Mouse (Mus musculus): ENCODE data around the gene Hist1h3e. TPM values are rescaled to one million over a fixed set of nuclear protein-coding genes. Genes with fewer than 3 reads are reported as not detected.
"Not testable (repeated sequence)": the region's sequence is repeated elsewhere in the genome, so short reads cannot be mapped to it uniquely, and the experiment has no call there.

Hist1h3e gene
- polyA plus RNA-seq, 1 experiment from 2014 or later = 1.0 TPM

DNA sequence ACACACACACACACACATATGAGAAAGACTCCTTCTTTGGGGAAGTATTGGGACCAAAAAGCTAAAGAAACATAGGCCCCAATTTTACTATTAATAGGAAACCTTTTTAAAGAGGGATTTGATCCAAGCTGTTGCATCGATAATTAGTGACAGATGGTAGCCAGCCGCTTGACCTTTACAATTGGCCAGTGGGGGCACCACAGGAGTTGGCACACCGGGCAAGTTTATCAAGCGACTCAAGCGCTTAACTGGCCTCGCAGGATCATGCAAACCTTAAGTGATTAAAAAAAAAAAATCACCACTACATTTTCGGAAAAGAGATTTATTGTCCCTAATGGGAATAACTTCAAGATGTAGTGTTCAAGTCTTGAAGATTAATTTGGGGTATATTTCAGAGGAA lies 30.4 kb upstream of the Hist1h3e start:
- no peak overlapping the region for H3K9ac ChIP-seq
- H3K27me3 ChIP-seq (replicated peaks) = no peaks in the 10 kb centered on the region
- H3K4me2 ChIP-seq = no peak overlapping the region
- H3K4me3 ChIP-seq = no peak overlapping the region
- ATAC-seq (replicated peaks) = no peak
- whole genome bisulfite sequencing = 91% methylated on average over 7 of the region's 7 CpGs
- H3K27ac ChIP-seq = no peak overlapping the region
- no peaks in the 10 kb centered on the region for H3K9me3 ChIP-seq
- no peaks in the 10 kb centered on the region for H3K4me1 ChIP-seq
- H3K36me3 ChIP-seq (replicated peaks) = no peaks in the 10 kb centered on the region

DNA sequence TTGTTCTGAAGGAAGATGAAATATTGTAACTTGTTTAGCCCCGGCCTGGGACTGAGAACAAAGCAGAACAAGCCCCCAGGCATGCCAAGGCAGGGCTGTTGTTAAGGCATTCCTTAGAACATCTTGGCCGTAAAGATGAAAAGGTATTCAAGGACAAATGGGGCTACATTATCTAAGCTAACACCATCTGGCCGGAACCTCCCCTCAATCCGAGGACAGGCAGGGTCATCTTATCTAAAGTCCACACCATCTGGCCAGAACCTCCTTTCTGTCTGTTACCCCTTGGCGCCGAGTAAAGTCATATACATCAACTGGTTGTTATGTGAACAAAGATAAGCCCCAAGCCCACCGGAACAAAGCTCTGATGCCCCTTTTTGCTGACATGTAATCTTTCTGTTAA lies 29.7 kb upstream of the Hist1h3e start:
- not testable (repeated sequence) for H3K27ac ChIP-seq; H3K4me3 ChIP-seq; ATAC-seq (replicated peaks); H3K9ac ChIP-seq; H3K27me3 ChIP-seq (replicated peaks); H3K4me2 ChIP-seq; H3K4me1 ChIP-seq; H3K9me3 ChIP-seq; H3K36me3 ChIP-seq (replicated peaks)
- WGBS = 91% methylated on average over 7 of the region's 7 CpGs

DNA sequence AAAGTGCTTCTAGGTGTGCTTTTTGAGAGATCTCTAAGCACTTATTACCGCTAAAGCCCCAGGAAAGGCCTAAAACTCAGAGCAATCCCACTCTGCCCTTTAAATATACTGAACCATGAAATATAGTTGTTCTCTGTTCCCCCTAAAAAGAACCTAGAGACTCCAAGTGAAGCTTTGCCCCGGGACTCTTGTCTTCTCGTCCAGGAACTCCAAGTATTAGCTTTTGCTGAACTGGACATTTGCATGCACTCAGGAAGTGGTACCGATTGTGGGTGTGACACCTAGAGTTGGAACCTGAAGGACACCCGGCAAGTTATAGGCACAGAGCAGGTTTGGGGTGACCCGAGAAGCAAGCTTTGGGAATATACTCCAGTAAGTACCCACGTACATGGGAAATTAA lies 29.0 kb upstream of the Hist1h3e start:
- no peak overlapping the region for H3K4me2 ChIP-seq
- no peaks in the 10 kb centered on the region for H3K9me3 ChIP-seq
- H3K36me3 ChIP-seq (replicated peaks) = no peaks in the 10 kb centered on the region
- H3K9ac ChIP-seq = no peak overlapping the region
- peaks cover 10% of the 10 kb centered on the region for H3K4me1 ChIP-seq
- no peak overlapping the region for H3K4me3 ChIP-seq
- no peak for ATAC-seq (replicated peaks)
- no peak overlapping the region for H3K27ac ChIP-seq
- whole genome bisulfite sequencing = 95% methylated on average over 7 of the region's 7 CpGs
- H3K27me3 ChIP-seq (replicated peaks) = no peaks in the 10 kb centered on the region

DNA sequence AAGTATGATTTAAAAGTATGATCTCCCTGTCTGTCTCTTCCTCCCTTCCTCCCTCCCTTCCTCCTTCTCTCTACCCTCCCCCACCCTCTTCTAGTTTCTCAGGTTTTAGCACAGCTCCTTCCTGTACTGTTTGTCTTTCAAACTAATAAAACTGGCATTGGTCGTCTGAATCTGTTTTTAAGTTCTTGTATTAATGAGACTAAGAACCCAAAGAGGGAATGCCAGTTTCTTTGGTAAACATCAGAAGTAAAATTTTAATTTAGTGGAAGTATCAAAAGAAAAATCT lies 24.7 kb upstream of the Hist1h3e start:
- ATAC-seq (replicated peaks) = no peak
- 4% methylated on average over 1 of the region's 1 CpGs for WGBS
- H3K27ac ChIP-seq = peak overlapping the region; percentile 76
- H3K4me2 ChIP-seq = peak overlapping the region; percentile 84
- H3K9me3 ChIP-seq = no peaks in the 10 kb centered on the region
- H3K27me3 ChIP-seq (replicated peaks) = no peaks in the 10 kb centered on the region
- H3K4me3 ChIP-seq = peak overlapping the region; percentile 52
- H3K9ac ChIP-seq = peak overlapping the region; percentile 29; the same call in 1 of the 2 replicates
- no peaks in the 10 kb centered on the region for H3K36me3 ChIP-seq (replicated peaks)
- peaks cover 34% of the 10 kb centered on the region for H3K4me1 ChIP-seq

DNA sequence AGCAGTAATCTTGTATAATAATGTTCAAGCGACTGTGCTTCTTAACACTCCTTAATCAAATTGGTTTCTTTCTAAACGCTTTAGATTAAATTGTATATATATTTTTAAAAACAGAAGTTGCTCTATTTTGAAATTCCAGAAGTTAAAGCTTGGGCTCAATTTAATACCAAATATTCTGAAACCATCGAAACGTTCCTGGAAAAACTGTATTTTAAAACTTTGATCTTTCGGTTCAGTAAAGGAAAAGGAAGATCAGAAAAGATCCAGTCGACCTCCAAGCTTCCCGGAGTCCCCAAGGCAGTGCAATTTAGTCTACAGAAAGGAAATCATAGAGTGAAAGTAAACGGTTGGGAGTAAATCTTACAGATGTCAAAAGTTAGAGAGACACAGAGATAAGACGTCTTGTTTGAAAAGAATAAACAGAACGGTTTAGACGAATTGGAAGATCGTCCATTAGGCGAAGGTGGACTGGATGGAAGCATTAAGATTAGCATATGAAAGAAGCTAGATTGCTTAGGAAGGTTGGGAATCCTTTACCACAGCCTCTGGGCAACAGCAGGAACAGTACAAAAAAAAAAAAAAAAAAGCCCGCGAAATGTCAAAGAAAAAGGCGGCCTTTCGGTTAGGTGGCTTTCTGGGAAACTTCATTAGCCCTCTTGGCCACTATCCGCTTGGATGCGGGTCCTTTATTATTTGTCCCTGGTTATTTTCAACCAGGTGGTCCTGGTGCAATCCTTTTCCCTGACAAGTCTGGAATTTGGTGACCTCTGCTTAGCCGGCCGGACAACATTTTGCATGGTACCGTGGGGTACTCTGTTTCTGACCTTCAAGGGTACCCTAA lies 24.1 kb upstream of the Hist1h3e start:
- Histone ChIP-seq H3K4me3 (peak overlapping the region; percentile 52), H3K4me2 (peak overlapping the region; percentile 84), H3K4me1 (peaks cover 37% of the 10 kb centered on the region), H3K27ac (peak overlapping the region; percentile 93), H3K9me3 (no peaks in the 10 kb centered on the region), H3K9ac (peak overlapping the region; percentile 29; the same call in 1 of the 2 replicates), H3K27me3 (replicated peaks) (no peaks in the 10 kb centered on the region), H3K36me3 (replicated peaks) (no peaks in the 10 kb centered on the region)
- under 1% methylated on average over 22 of the region's 22 CpGs for WGBS
- ATAC-seq (replicated peaks) = no peak

DNA sequence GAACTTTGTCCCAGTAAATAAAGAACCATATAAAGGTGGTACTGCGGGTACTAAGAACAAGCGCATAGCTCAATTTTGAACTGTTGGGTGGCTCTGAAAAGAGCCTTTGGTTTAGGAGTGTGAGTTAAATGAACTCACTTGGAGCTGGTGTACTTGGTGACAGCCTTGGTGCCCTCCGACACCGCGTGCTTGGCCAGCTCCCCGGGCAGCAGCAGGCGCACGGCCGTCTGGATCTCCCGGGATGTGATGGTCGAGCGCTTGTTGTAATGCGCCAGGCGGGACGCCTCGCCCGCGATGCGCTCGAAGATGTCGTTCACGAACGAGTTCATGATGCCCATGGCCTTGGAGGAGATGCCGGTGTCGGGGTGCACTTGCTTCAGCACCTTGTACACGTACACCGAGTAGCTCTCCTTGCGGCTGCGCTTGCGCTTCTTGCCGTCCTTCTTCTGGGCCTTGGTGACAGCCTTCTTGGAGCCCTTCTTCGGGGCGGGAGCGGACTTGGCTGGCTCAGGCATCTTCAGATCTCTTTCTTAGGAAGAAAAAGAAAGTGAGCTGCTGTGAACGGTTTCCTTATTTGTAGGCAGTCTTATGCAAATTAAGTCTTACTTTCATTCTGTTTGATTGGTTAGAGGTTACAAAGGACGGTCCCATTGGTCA lies 23.4 kb upstream of the Hist1h3e start:
- H3K4me2 ChIP-seq = peak overlapping the region; percentile 84
- WGBS = under 1% methylated on average over 36 of the region's 36 CpGs
- peak; percentile 90 for ATAC-seq (replicated peaks)

DNA sequence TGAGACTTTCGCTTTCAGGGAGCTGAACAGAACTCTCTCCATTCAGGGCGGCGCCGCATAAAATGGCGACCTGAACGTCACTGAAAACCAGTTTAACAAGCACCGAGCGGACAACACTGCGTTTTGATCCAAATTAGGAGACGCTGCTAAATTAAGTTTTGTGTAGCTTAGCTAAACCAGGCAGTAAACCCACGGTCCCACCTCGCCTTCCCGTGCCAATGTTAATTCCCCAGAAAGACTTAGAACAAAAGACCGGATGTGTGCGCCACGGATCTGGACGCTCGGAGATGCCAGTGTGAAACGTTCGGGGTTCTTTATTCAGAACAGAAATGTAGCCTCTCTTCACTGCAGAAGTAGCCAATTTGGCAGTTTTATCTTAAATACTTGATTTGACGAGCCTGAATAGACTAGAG lies 22.9 kb upstream of the Hist1h3e start:
- peak overlapping the region; percentile 52 for H3K4me3 ChIP-seq
- H3K36me3 ChIP-seq (replicated peaks) = no peaks in the 10 kb centered on the region
- peak; percentile 15; the same call in 1 of the 2 replicates for ATAC-seq (replicated peaks)
- peaks cover 42% of the 10 kb centered on the region for H3K4me1 ChIP-seq
- no peaks in the 10 kb centered on the region for H3K27me3 ChIP-seq (replicated peaks)
- peak overlapping the region; percentile 84 for H3K4me2 ChIP-seq
- no peaks in the 10 kb centered on the region for H3K9me3 ChIP-seq
- H3K27ac ChIP-seq = peak overlapping the region; percentile 93
- peak overlapping the region; percentile 65 for H3K9ac ChIP-seq
- WGBS = under 1% methylated on average over 21 of the region's 21 CpGs

More for the DNA sequence above, 23.4 kb upstream of the Hist1h3e start:
- H3K27me3 ChIP-seq (replicated peaks); H3K9me3 ChIP-seq; H3K36me3 ChIP-seq (replicated peaks): not testable (repeated sequence)
- Histone ChIP-seq H3K9ac (peak overlapping the region; percentile 65), H3K4me3 (peak overlapping the region; percentile 52), H3K27ac (peak overlapping the region; percentile 93), H3K4me1 (peaks cover 42% of the 10 kb centered on the region)

DNA sequence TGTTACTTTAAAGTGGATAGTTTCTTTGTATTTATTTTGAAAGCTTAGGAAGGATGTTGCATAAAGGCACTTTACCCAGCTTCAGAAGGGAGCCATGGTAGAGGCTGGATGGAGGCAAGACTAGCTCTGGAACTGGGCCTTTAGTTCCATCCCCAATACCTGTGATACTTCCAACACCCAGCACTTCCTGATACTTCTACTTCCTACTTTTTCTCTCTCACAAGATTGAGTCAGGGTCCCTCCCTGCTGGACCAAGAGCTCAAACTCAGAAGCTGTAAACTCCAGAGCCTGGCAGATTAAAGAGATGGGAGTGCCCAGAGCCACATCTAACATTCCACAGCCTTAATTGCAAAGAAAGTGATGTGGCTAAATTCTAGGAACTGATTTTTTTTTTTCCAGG lies 22.2 kb upstream of the Hist1h3e start:
- peak overlapping the region; percentile 84 for H3K4me2 ChIP-seq
- no peaks in the 10 kb centered on the region for H3K27me3 ChIP-seq (replicated peaks)
- no peaks in the 10 kb centered on the region for H3K9me3 ChIP-seq
- H3K4me3 ChIP-seq = peak overlapping the region; percentile 52; the same call in 1 of the 2 replicates
- peak overlapping the region; percentile 93 for H3K27ac ChIP-seq
- no peak for ATAC-seq (replicated peaks)
- H3K36me3 ChIP-seq (replicated peaks) = no peaks in the 10 kb centered on the region
- H3K4me1 ChIP-seq = peaks cover 42% of the 10 kb centered on the region
- peak overlapping the region; percentile 65; the same call in 1 of the 2 replicates for H3K9ac ChIP-seq

DNA sequence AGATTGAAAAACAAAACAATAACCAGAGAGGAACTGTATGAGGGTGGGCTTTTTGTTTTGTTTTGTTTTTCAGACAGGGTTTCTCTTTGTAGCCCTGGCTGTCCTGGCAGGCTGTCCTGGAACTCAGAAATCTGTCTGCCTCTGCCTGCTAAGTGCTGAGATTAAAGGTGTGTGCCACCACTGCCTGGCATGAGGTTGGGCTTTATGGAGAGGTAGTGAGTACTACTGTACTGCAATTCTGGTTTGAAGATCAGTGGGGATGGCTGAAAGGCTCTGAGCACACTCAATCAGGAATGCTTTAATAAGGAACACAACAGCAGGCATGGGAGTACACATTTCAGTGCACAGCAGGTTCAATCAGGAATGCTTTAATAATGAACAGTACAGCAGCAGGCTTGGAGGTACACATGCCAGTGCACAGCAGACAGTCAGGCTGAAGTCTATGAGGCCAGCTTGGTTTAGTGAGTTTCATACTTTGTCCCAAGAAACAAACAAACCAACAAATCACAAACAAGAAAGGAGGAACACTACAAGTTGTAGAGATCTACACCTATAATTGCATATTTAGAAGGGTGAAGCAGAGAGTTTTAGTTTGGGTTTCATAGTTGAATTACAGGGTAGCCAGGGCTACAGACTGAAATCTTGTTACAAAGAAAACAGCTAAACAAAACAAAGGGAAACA lies 21.4 kb upstream of the Hist1h3e start:
- Histone ChIP-seq H3K4me3 (no peak overlapping the region), H3K9ac (no peak overlapping the region), H3K27ac (no peak overlapping the region), H3K36me3 (replicated peaks) (no peaks in the 10 kb centered on the region), H3K9me3 (no peaks in the 10 kb centered on the region), H3K4me1 (peaks cover 42% of the 10 kb centered on the region), H3K27me3 (replicated peaks) (no peaks in the 10 kb centered on the region), H3K4me2 (no peak overlapping the region)
- no peak for ATAC-seq (replicated peaks)

DNA sequence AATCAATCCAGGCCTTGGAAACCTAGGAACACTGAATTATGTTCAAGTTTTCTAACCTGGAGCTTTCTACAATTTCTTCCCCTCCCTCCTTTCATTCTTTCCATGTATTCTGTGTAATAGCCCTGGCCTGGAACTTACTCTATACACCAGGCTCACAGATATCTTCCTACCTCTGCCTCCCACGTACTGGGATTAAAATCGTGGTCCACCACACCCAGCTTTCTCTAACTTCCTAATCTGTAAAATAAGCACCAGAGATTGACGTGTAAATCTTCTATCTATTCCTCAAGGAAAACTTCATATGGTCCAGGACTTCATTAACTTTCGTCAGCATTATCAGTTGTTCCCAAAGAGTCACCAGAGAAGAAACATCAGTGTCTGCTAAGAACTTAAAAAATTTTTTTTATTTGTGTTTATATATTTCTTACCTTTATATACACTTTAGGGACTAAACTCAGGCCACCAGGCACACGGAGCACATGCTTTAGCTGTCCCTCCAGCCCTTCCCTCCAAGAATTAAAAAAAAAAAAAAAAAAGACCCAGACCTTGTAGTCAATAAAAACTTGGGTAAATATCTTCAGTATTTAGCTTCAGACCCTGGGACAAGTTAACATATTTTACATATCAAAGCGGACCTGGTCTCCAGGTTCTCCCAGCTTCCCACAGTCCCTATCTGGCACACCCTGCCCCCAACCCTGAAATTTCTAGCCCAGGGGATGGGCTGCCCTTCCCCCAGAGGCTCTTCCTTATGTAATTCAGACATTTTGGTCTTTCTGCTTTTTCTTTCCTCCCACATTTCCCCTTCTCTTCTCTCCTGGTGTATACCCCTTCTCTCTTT lies 20.3 kb upstream of the Hist1h3e start:
- Histone ChIP-seq H3K4me1 (peaks cover 42% of the 10 kb centered on the region), H3K4me2 (peak overlapping the region; percentile 85), H3K36me3 (replicated peaks) (no peaks in the 10 kb centered on the region), H3K9me3 (no peaks in the 10 kb centered on the region), H3K9ac (peak overlapping the region; percentile 53), H3K27me3 (replicated peaks) (no peaks in the 10 kb centered on the region), H3K27ac (peak overlapping the region; percentile 81), H3K4me3 (peak overlapping the region; percentile 48)
- ATAC-seq (replicated peaks) = no peak
- 5% methylated on average over 6 of the region's 6 CpGs for WGBS

DNA sequence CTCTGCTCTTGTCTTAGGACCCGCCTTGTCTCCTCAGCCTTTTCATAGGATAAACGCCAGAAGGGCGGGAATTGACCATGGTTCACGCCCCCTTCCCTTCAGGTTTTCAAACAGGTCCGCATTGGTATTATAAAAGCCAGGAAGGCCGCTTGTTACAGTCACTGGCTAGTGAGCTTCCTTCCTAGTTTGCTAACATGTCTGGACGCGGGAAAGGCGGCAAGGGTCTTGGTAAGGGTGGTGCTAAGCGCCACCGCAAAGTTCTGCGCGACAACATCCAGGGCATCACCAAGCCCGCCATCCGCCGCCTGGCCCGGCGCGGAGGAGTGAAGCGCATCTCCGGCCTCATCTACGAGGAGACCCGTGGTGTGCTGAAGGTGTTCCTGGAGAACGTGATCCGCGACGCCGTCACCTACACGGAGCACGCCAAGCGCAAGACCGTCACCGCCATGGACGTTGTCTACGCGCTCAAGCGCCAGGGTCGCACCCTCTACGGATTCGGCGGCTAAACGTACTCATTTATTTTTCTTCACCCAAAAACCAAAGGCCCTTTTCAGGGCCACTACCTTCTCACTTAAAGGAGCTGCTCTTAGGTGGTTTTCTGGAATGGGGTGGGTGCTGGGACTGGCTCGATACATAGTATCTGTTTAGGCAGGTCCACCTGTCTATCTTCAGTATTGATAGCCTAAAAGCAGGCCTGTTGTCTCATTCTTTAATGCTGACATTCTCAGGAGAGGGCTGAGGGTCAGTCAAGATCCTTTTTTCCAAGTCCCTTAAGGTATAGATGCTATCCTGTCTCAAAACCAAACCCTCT lies 19.4 kb upstream of the Hist1h3e start, which contains the start of gene Hist1h4d:
Gene Hist1h4d, plus strand, starts transcription at position 191 of the 811 bp plus-strand sequence.
- Histone ChIP-seq H3K4me1 (peaks cover 45% of the 10 kb centered on the region), H3K9me3 (no peaks in the 10 kb centered on the region), H3K27ac (peak within 1 kb of the TSS; percentile 81), H3K4me3 (peak within 1 kb of the TSS; percentile 48), H3K9ac (peak within 1 kb of the TSS; percentile 53), H3K36me3 (replicated peaks) (no peaks in the 10 kb centered on the region), H3K4me2 (peak within 1 kb of the TSS; percentile 85), H3K27me3 (replicated peaks) (no peaks in the 10 kb centered on the region)
- WGBS = under 1% methylated on average over 43 of the region's 43 CpGs
- ATAC-seq (replicated peaks) = peak; percentile 92

Data from midbrain, embryonic 15.5 days (tissue).